Mouse (Mus musculus) B cell, adult 67 days (primary cell): ENCODE measurements around the gene Gm3099. TPM values are rescaled to one million over a fixed set of nuclear protein-coding genes. Genes with fewer than 3 reads are reported as not detected.

Source experiments
- total RNA-seq, 2 experiments: library from RNA; stranded (reverse); gene quantifications; 4 replicates each; pipeline ENCODE4 v1.2.4; 2023

Gene Gm3099
- not detected for total RNA-seq

DNA sequence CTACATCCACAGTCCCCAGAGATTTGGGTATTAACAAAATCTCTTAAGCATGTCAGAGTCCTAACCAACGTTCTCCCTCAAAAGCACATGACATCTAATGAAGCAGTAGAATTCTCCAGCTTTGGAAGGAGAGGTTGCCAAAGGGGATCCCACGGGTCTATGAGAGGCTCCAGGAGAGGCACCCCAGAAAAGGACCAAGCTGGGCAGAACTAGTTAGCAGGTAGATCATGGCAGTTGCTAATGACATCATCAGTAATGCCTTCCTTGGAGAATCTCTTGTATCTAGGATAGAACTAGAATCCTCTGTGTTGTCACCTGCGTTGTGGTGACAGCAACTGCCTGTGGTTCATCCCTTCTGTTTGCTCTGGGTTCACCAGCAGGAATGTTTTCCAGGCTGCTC is at the start of gene Gm3099:
TSS of gene Gm3099 (plus strand) at position 301 of the 400 bp plus-strand sequence.

DNA sequence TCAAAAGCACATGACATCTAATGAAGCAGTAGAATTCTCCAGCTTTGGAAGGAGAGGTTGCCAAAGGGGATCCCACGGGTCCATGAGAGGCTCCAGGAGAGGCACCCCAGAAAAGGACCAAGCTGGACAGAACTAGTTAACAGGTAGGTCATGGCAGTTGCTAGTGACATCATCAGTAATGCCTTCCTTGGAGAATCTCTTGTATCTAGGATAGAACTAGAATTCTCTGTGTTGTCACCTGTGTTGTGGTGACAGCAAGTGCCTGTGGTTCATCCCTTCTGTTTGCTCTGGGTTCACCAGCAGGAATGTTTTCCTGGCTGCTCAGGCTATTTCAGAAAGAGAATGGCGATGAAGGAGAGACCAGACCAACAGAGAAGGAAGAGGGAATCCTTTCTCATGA is 34.9 kb upstream of the Gm3099 start, which contains the start of gene Gm3095:
TSS of gene Gm3095 (plus strand) at position 301 of the 400 bp plus-strand sequence.

DNA sequence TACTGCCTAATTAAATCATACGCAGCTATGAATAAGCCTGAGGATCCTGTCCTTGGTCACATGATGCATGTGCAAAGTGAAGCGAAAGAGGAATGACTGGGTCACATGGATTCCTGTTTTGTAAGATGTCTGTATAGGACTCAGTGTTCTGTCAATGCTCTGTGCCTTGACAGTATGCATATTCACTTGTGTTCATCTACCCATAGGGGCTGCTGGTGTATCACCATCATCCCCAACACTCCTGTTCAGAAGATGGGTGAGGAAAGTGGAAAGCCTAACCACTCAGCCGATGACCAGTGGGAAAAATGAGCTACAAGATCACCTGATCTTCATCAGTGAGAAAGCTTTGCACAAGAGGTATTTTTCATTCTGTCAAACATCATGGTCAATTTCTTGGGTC is 25.4 kb downstream of the Gm3099 start, which contains the start of gene Gm5796:
TSS of gene Gm5796 (plus strand) at position 301 of the 400 bp plus-strand sequence.

Other genes starting within 250 kb of the Gm3099 start
- gene Gm3002, start 188.3 kb upstream of the Gm3099 start, total RNA-seq = not detected
- not detected for gene Gm3033, start 152.1 kb upstream of the Gm3099 start, total RNA-seq
- gene Gm2916, start 114.2 kb upstream of the Gm3099 start, total RNA-seq = not detected
- not detected for gene Gm3029, start 66.6 kb upstream of the Gm3099 start, total RNA-seq
- gene Gm3095, start 34.8 kb upstream of the Gm3099 start, total RNA-seq = not detected
- gene Gm5796, start 25.5 kb downstream of the Gm3099 start, total RNA-seq = not detected
- not detected for gene Gm3115, start 85.7 kb downstream of the Gm3099 start, total RNA-seq
- gene Gm8108, start 112.1 kb downstream of the Gm3099 start, total RNA-seq = not detected
- not detected for gene Gm3127, start 166.6 kb downstream of the Gm3099 start, total RNA-seq
- not detected for gene Gm2974, start 184.2 kb downstream of the Gm3099 start, total RNA-seq